Mouse (Mus musculus) limb, embryonic 13.5 days (tissue): Measurements from ENCODE around the gene Carhsp1. TPM values are rescaled to one million over a fixed set of nuclear protein-coding genes. Genes with fewer than 3 reads are reported as not detected.

Experiments used
- ATAC-seq: fragments of 200-750 bp; cut with Nextera tagmentation; 2 replicates; pipeline ENCODE4 v1.8.0; 2017; ENCODE audit warnings: low read depth, moderate number of reproducible peaks, moderate TSS enrichment; ENCODE audit not compliant: low FRiP score
- H3K27ac ChIP-seq: fragments of 300-500 bp; sonication (generic); 2 replicates; pipeline ENCODE4 v1.5.1; 2015; ENCODE audit warnings: inconsistent platforms, mild to moderate bottlenecking, moderate library complexity
- H3K27me3 ChIP-seq: fragments of 300-500 bp; sonication (generic); 2 replicates; pipeline ENCODE4 v1.6.1; 2015; ENCODE audit warnings: mild to moderate bottlenecking, inconsistent platforms
- H3K36me3 ChIP-seq: fragments of 300-500 bp; sonication (generic); 2 replicates; pipeline ENCODE4 v1.6.1; 2015; ENCODE audit warnings: inconsistent platforms, mild to moderate bottlenecking, moderate library complexity
- H3K4me1 ChIP-seq: fragments of 300-500 bp; sonication (generic); 2 replicates; pipeline ENCODE4 v1.6.1; 2015; ENCODE audit warnings: inconsistent platforms
- H3K4me2 ChIP-seq: fragments of 300-500 bp; sonication (generic); replicated peaks from 2 replicates; pipeline ENCODE4 v1.6.1; 2015; ENCODE audit warnings: inconsistent platforms, mild to moderate bottlenecking, moderate library complexity
- H3K4me3 ChIP-seq: fragments of 300-500 bp; sonication (generic); 2 replicates; pipeline ENCODE4 v1.5.1; 2015; ENCODE audit warnings: moderate library complexity, mild to moderate bottlenecking, inconsistent platforms
- H3K9ac ChIP-seq: fragments of 300-500 bp; sonication (generic); 2 replicates; pipeline ENCODE4 v1.6.1; 2015; ENCODE audit warnings: mild to moderate bottlenecking, inconsistent platforms
- H3K9me3 ChIP-seq: fragments of 300-500 bp; sonication (generic); 2 replicates; pipeline ENCODE4 v1.6.1; 2016; ENCODE audit warnings: inconsistent platforms
- WGBS: fragments of 180-500 bp; shearing (Covaris S2); methylation state at CpG from one replicate; pipeline ENCODE4 v1.1.7; 2015; 5-methylcytosine and 5-hydroxymethylcytosine counted together
- polyA plus RNA-seq: library from polyadenylated mRNA; unstranded; fragments of >200 nt; fragmentation: Nextera tagmentation; extraction: Ambion mirVana; gene quantifications from 2 replicates; pipeline ENCODE4 v1.2.1, GENCODE M21; 2015

Gene Carhsp1
- 108 and 109 TPM in 2 replicates for polyA plus RNA-seq

DNA sequence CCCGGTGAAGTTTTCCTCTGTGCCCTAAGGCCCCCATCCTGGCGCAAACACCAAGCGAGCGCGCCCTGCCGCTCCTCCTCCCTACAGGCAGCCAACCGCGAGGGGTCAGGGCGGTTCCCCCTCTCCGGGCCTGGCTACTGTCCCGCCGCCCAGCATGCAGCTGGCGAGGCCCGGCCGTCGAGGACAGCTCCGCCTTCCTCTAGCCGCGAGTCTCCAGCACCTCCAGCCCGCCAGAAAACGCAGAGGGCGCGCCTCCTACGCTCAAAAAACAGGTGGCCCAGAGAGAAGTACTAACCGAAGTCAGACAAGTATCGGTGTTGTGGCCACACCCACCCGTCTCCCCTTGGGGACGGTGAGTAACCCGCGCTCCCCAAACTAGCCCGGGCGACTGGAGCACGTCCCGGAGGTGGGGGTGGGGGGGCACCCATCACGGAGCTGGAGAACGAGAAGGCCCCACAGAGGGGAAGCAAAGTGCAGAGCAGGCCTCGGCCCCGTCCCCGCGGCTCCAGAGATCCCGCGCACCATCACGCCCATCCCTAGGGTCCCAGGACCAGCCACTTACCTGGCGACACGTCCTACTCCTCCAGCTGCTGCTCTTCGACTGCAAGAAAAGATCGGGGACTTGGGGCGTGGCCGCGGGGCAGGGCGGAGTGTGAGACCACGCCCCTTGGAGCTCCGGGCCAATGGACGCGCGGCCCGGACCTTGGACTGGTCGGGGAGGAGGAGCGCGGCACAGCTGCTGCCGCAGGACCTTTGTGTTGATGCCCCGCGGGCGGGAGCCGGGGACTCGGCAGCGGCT, at the start of gene Carhsp1:
TSS of gene Carhsp1 (minus strand) at position 605 of the 799 bp plus-strand sequence.
- H3K27me3 ChIP-seq: 0 out of 2 replicates have a peak, but pooled peaks cover 8% of the 10 kb centered on the region
- peaks cover 34% of the 10 kb centered on the region for H3K4me1 ChIP-seq
- peaks cover 7% of the 10 kb centered on the region; the same call in 1 of the 2 replicates for H3K36me3 ChIP-seq
- H3K4me3 ChIP-seq: peak within 1 kb of the TSS; percentile 61
- ATAC-seq: peak; percentile 92
- under 1% methylated on average over 67 of the region's 67 CpGs for WGBS
- H3K9ac ChIP-seq: peak within 1 kb of the TSS; percentile 75
- peak within 1 kb of the TSS; percentile 84 for H3K4me2 ChIP-seq
- peak within 1 kb of the TSS; percentile 69 for H3K27ac ChIP-seq
- no peaks in the 10 kb centered on the region for H3K9me3 ChIP-seq

DNA sequence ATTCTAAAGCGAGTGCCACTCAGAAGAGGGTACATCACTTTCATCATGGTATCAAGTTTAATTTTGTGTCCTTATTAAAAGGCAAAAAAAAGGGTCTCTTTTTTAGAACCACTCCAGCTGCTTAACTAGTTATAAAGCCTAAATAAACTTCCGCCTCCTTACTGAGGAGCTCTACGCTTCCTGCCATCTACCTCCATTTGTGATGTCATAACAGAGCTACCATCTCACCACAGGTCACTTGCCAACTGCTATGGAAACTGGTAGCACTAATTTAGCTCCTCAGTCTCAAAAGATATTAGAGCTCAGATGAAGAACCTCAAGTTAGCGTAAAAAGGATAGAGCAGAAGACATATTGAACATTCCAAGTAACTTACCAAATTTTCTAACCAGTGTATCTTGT, 48.5 kb upstream of the Carhsp1 start:
- Histone ChIP-seq H3K9ac (no peak overlapping the region), H3K9me3 (no peaks in the 10 kb centered on the region), H3K4me3 (no peak overlapping the region), H3K36me3 (peaks cover 9% of the 10 kb centered on the region), H3K27ac (no peak overlapping the region), H3K4me2 (no peak overlapping the region), H3K4me1 (peaks cover 13% of the 10 kb centered on the region), H3K27me3 (no peaks in the 10 kb centered on the region)
- ATAC-seq: no peak
- WGBS: 91% methylated on average over 4 of the region's 4 CpGs

DNA sequence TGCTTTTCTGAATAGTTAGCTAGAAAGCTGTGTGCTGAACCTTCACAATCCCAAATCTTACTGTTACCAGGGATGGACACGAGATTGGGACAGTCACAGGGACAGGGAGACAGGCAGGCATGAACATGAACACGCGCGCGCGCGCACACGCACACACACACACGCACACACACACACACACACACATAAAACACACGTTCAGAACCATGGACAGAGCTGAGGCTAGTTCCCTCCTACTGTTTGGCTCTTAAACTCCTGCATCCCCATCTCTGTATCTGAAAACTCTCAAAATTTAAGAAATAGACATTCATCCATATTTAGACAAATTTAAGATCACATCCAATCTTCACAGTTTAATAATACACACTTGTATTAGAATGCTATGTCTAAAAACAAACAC, 45.8 kb upstream of the Carhsp1 start:
- peaks cover 13% of the 10 kb centered on the region for H3K4me1 ChIP-seq
- no peak overlapping the region for H3K27ac ChIP-seq
- ATAC-seq: no peak; the same call in 1 of the 2 replicates
- H3K4me3 ChIP-seq: no peak overlapping the region
- H3K9me3 ChIP-seq: no peaks in the 10 kb centered on the region
- no peak overlapping the region for H3K9ac ChIP-seq
- peaks cover 31% of the 10 kb centered on the region for H3K36me3 ChIP-seq
- whole genome bisulfite sequencing: 90% methylated on average over 10 of the region's 10 CpGs
- H3K27me3 ChIP-seq: no peaks in the 10 kb centered on the region
- no peak overlapping the region for H3K4me2 ChIP-seq

DNA sequence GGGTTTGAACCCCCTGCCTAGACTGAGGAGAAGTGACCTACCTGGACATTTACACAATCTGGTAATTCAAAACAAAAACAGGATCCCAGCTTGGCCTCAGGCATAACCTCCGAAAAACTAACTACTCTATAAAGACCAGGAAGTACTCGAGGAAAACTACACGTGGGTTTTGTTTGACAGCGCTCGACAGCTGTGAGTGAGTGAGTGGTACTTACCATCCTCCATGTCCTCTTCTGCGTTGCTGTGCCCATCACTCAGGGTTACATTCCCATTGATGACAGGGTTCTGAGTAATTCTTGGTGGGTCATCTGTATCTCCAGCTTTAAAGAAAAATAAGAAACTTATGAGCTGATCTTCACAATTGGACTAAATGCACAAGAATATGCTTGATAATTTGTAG, 44.3 kb upstream of the Carhsp1 start:
- Histone ChIP-seq H3K4me1 (peaks cover 13% of the 10 kb centered on the region), H3K36me3 (peaks cover 46% of the 10 kb centered on the region), H3K27ac (no peak overlapping the region), H3K9ac (no peak overlapping the region), H3K4me3 (no peak overlapping the region), H3K9me3 (no peaks in the 10 kb centered on the region), H3K27me3 (no peaks in the 10 kb centered on the region), H3K4me2 (no peak overlapping the region)
- 60% methylated on average over 6 of the region's 6 CpGs for WGBS
- ATAC-seq: no peak

DNA sequence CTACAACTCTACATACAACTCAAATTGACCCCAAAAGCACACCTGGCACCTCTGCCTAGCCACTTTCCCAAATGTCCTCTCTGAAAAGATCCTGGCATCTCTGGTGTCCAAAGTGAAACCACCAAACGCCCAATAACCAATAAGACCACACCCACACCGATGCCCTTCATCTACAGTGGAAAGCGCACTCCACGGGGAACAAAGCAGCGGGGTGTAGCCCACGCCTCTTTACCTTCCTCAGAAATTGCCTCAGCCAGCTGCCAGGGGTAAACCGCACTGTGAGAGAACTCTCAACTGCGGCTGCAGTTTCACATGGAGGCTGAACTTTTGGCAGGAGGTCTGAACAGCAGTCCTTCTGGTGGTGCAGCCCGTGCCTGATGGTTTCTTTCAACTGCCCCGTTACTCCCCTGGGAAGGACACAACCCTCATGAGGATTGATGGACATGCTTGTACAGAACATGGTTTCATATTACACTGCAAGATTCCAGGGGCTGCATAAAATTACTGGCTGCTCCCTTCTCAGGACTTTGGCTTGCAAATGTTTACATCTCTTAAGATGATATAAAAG, 43.6 kb upstream of the Carhsp1 start:
- Histone ChIP-seq H3K36me3 (peaks cover 53% of the 10 kb centered on the region), H3K9me3 (no peaks in the 10 kb centered on the region), H3K4me3 (no peak overlapping the region), H3K27me3 (no peaks in the 10 kb centered on the region), H3K4me1 (peaks cover 13% of the 10 kb centered on the region), H3K4me2 (no peak overlapping the region), H3K9ac (no peak overlapping the region), H3K27ac (no peak overlapping the region)
- ATAC-seq: no peak
- WGBS: 68% methylated on average over 10 of the region's 10 CpGs

DNA sequence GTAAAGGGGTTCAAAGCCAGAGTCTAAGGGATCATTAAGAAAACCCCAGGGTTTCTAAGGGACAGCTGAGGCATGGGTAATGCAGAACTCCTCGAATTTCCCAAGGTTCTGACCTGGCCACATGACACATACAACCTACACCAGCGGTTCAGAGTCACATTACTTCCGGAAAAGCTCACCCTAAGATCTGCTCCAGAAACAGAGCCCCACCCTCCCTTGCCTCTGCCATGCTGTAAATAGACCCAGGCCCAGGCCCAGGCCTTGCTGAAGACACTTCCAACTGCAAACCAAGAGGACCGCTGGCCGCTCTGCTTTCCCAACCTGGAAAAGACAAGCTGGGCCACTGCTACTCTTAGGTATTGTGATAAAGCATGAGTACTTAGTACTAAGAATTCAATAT, 42.9 kb upstream of the Carhsp1 start:
- peaks cover 11% of the 10 kb centered on the region for H3K4me1 ChIP-seq
- 84% methylated on average over 5 of the region's 5 CpGs for WGBS
- H3K9ac ChIP-seq: no peak overlapping the region
- no peak overlapping the region for H3K27ac ChIP-seq
- no peaks in the 10 kb centered on the region for H3K9me3 ChIP-seq
- H3K27me3 ChIP-seq: no peaks in the 10 kb centered on the region
- H3K36me3 ChIP-seq: peaks cover 60% of the 10 kb centered on the region
- no peak overlapping the region for H3K4me3 ChIP-seq
- H3K4me2 ChIP-seq: no peak overlapping the region
- no peak for ATAC-seq

DNA sequence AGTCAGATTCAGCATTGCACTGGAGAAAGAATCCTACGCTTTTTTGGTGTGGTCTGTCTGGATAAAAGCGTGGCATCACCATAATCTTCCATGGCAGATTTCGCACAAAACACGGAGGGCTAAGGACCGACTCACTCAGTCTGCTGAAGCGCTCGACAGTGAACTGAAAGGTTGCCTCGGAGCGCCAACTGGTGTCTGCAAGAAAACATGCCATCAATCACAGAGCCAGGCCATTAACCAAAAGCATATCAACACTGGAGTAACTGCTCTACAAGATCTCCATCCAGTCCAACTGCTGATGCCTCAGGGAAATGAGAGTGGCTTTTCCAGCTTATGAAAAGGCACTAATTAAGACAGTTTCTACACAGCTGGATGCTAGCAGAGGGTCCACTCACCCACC, 40.0 kb upstream of the Carhsp1 start:
- Histone ChIP-seq H3K4me2 (no peak overlapping the region), H3K27ac (no peak overlapping the region), H3K9ac (no peak overlapping the region), H3K27me3 (no peaks in the 10 kb centered on the region), H3K9me3 (no peaks in the 10 kb centered on the region), H3K4me3 (no peak overlapping the region), H3K4me1 (0 out of 2 replicates have a peak, but pooled peaks cover 4% of the 10 kb centered on the region), H3K36me3 (peaks cover 89% of the 10 kb centered on the region)
- no peak for ATAC-seq
- 82% methylated on average over 9 of the region's 9 CpGs for WGBS

DNA sequence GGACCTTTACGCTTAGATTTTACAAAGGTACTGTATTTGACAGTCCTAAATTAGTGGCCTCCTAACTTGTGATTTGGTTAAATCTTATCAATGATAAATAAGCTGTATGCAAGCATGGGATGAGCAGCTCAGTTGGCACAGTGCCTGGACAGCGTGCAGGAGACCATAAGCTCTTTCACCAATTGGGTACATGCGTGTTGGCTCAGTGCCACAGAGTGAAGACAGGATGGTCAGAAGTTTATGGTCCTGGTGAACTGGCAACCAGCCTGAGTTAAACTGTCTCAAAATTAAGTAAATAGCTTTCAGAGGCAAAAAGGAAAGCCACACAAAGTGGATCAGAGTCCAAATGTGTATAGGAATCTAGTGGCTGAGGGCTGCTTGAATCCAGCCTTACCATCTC, 28.6 kb upstream of the Carhsp1 start:
- peaks cover 93% of the 10 kb centered on the region for H3K36me3 ChIP-seq
- 88% methylated on average over 3 of the region's 3 CpGs for WGBS
- H3K27me3 ChIP-seq: no peaks in the 10 kb centered on the region

DNA sequence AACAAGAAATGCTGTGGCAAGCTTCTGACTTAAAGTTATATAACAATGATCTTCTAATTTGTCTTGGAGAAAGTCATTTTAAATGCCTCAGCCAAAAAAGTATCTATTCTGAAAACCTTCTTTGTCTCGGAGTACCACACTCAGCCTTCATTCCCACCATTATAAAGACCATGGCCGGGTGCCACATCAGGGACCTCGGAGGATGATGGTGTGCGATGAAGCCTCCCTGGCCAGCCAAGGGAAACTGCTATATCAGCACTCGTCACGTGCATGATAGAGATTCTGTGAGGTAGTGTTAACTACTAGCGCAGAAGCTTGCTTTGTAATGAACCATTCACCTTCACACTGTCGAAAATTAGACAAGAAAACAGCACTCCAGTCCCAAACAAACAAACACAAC, 27.6 kb upstream of the Carhsp1 start:
- H3K27me3 ChIP-seq: no peaks in the 10 kb centered on the region
- no peaks in the 10 kb centered on the region for H3K4me1 ChIP-seq
- no peak overlapping the region for H3K9ac ChIP-seq
- H3K36me3 ChIP-seq: peaks cover 95% of the 10 kb centered on the region
- no peaks in the 10 kb centered on the region for H3K9me3 ChIP-seq
- 94% methylated on average over 8 of the region's 8 CpGs for WGBS
- no peak overlapping the region for H3K27ac ChIP-seq
- no peak overlapping the region for H3K4me2 ChIP-seq
- ATAC-seq: no peak
- H3K4me3 ChIP-seq: no peak overlapping the region

More for the DNA sequence above, 28.6 kb upstream of the Carhsp1 start:
- Histone ChIP-seq H3K9ac (no peak overlapping the region), H3K4me3 (no peak overlapping the region), H3K4me1 (no peaks in the 10 kb centered on the region), H3K9me3 (no peaks in the 10 kb centered on the region), H3K4me2 (no peak overlapping the region), H3K27ac (no peak overlapping the region)
- ATAC-seq: no peak

DNA sequence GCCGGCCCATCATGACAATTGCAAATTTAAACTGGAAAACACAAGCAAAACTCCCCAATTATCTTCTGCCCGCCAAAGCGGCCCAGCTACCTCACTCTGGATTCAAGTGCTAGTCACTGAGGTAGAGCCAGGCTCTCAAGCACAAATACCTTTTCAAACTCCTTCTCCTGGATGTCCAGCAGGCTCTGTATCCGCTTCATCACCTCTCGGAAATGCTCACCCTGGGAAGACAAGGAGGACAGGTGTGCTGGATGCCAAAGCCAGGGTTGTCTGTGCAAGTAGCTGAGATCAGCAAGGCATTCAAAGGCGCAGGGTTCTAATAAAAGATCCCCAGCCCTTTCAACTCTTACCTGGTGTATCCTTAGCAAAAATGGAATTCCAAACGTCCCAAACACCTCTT, 19.3 kb upstream of the Carhsp1 start:
- no peak for ATAC-seq
- Histone ChIP-seq H3K4me3 (no peak overlapping the region), H3K27me3 (no peaks in the 10 kb centered on the region), H3K27ac (no peak overlapping the region), H3K9ac (no peak overlapping the region), H3K9me3 (no peaks in the 10 kb centered on the region), H3K4me1 (no peaks in the 10 kb centered on the region), H3K4me2 (no peak overlapping the region), H3K36me3 (peaks cover 96% of the 10 kb centered on the region)
- WGBS: 91% methylated on average over 7 of the region's 7 CpGs

DNA sequence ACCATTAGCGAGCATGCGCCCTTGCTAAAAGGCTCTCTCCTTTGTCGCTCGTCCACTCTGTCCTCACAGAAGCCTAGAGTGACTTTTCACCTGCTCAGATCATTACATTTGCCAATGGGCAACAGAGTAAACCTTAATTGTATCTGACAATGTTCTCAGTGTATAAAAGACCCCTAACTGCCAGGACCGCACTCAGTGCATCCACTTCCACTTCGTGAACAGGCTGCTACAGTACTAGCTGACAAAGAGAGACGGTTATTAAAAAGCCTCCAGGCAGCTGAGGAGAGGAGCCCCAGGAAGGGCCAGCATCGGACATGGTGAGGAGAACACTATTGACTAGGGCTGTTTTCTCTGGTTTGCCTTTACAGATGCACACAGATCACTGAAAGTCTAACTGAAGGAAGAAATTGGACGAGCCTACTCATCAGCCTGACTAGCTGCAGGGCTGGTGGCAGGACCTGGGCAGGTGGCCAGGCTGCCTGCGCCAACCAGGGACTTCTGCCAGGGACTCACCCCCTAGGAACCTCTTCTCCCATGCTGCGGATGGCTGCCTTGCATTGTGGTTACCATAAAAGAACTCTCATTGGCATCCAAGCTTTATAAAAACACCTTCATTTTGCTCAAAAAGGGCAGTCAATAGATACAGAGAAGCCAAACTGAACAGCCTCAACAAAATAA, 18.2 kb upstream of the Carhsp1 start:
- no peaks in the 10 kb centered on the region for H3K27me3 ChIP-seq
- WGBS: 94% methylated on average over 11 of the region's 11 CpGs
- H3K9me3 ChIP-seq: no peaks in the 10 kb centered on the region
- H3K9ac ChIP-seq: no peak overlapping the region
- no peak overlapping the region for H3K4me2 ChIP-seq
- H3K36me3 ChIP-seq: peaks cover 98% of the 10 kb centered on the region
- H3K27ac ChIP-seq: no peak overlapping the region
- H3K4me3 ChIP-seq: no peak overlapping the region
- no peaks in the 10 kb centered on the region for H3K4me1 ChIP-seq
- no peak for ATAC-seq

DNA sequence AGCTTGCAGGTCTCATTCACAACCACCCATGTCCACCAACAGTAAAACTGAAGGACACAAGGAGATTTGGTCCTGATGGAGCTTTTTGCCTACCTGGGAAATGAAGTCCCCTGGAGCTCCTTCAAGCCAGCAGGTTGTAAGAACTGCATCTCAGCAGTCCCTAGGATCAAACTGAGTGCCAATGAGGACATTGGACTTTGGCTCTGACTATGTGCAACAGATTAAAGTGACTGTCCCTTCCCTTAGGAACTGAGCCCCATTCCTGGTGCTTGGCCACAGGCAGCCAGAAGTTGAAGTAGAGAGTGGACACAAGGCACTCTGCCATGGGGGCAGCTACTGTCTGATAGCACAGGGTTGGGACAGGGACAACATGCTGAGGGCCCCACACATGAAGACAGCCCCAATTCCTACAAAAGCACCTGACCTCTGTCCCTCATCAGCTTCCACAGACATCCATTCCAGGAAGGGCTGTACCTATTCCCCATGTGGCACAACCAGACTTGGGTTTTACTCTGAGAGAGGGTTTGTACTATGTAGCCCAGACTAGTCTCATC, 15.7 kb upstream of the Carhsp1 start:
- Histone ChIP-seq H3K4me3 (no peak overlapping the region), H3K4me1 (no peaks in the 10 kb centered on the region), H3K9ac (no peak overlapping the region), H3K27me3 (no peaks in the 10 kb centered on the region), H3K4me2 (no peak overlapping the region), H3K9me3 (no peaks in the 10 kb centered on the region), H3K27ac (no peak overlapping the region), H3K36me3 (peaks cover 82% of the 10 kb centered on the region)
- no peak for ATAC-seq
